Mouse (Mus musculus): ENCODE results near the gene Rnf207.
A peak's percentile ranks its signal among the peaks of the same experiment; 100 is the strongest.

Rnf207 gene

GRCm38 (mm10) chr4:152270599-152270998 is 48.2 kb downstream of the Rnf207 start:
- DNase-seq: no peak

GRCm38 (mm10) chr4:152269967-152270366 is 48.8 kb downstream of the Rnf207 start:
- no peak for DNase-seq

DNA sequence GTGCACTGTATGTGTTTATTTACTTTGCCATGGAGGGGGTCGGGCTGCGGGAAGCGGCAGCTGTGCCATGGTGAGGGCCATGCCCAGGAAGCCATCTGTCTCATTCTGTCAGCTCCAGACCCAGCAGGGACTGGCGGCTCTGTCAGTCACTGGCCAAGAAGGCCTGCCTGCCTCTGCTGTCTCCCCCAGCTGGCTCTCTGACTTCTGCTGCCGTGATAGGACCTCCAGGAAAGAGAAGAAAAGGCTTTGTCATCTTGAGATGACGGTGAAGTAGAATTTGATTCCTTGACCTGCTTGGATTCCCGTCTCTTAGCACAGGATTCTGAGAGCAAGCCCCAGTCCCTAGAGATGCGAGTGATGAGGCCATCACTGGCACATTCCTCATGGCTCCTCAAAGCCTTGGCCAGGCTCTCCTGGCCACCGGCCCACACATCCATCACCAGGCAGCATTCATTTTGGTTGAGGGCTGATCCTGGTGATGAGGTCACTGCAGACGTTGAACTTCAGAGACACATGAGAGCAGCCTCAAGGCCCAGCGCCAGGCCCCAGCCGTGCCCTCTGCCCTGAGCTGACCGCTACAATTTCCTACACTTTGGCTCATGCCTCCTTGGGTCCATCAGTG is 50.9 kb downstream of the Rnf207 start:
- DNase-seq: peak; percentile 81

- peak; percentile 61 for DNase-seq
These were observed 52.4 kb downstream of the Rnf207 start for GRCm38 (mm10) chr4:152266236-152266895.

DNA sequence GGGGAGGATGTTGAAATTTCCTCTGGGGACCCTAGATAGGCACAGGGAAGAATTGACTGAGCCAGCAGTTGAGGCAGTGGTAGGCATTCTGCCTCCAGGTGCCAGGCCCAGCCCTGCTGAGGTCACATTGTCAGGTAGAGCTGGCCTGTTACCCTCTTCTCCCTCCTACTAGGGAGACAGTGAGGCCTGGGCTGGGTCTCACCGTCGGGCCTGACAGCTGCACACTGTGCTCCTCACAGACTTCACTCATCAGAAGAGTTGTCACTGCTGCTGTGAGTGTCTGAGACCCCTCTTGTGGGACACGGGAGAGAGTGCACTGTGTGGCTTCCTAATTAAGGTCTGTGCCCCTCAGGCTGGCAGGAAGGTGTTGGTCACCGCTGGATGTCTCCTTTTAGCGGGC is 53.0 kb downstream of the Rnf207 start:
- no peak for DNase-seq

GRCm38 (mm10) chr4:152264867-152265568 is 53.8 kb downstream of the Rnf207 start:
- no peak for DNase-seq

DNA sequence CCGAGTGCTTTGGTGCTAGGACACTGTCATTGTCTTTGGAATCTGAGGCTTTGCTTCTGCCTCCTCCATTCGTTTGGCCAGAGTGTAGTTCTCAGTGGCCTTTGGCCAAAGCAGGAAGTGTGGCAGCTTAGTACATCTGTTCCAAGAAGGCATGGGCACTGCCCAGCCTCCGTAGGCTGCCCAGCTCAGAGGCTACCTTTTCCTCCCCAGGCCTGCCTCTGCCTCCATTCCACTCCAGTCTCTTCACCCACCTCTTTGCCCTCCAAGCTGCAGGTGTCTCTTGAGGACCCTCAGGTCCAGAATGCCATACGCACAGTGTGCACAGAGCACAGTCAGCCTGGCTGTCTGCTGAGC is 54.6 kb downstream of the Rnf207 start:
- no peak for DNase-seq

GRCm38 (mm10) chr4:152263512-152264176 is 55.1 kb downstream of the Rnf207 start:
- peak; percentile 51 for DNase-seq

GRCm38 (mm10) chr4:152263089-152263488 is 55.7 kb downstream of the Rnf207 start:
- DNase-seq: no peak

DNA sequence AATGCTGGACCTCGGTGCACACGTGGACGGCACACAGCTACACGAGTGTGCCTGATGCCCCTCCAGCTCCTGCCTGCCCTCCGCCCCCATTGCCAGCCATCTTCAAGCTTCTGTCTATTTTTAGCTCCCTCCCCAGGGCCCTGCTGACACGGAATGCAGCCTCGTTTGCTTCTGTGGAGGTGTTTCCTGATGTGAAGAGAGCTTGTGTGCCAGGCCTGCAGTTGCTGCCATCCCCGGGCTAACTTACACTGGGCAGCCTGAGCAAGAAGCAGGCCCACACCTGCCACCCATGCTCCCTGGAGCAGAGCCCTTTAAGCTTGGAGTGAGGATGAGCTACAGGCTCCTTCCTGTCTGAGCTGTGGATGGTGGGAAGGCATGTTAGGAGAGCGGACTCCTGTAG is 56.6 kb downstream of the Rnf207 start:
- DNase-seq: no peak

DNA sequence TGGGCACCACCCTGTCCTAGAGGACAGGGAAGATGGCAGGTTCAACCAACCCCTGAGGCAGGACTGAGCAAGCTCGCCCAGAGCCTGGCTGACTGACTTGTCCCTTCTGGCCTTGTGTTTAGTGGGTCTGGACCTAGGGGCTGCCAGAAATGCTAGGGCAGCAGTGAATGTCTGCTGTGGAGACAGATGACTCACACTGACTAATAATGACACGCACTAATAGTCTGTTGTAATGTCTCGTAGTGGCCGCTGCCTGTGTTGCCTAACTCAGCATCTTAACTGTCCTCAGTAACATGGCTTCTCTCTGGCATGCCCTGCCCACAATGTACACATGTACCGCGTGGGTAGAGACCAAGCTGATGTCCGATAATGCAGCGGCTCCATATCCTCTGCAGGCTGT is 58.3 kb downstream of the Rnf207 start:
- DNase-seq: no peak

DNA sequence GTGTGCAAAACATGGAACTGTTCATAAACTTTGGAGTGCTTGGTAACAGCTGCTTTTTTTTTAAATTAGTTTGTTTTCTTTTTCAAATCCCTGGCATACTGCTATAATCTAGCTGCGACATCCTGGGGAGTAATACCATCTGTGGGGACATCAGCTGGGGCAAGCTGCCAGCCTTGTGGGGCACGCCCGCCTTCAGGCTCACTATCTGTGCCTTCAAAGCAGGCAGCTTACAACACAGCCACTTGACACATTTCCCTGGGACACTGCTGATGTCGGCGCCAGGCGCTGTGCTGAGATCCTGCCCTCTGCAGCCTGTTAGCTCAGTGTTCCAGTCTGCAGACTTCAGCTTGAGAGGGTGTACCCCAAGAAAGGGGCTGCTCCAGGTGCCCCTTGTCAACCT is 61.7 kb downstream of the Rnf207 start:
- peak; percentile 87 for DNase-seq

Data from lung, postnatal 10 days (tissue).